Mouse (Mus musculus) kidney, embryonic 16.5 days (tissue): Measurements from ENCODE around the gene Prdm2. TPM values are rescaled to one million over a fixed set of nuclear protein-coding genes. Genes with fewer than 3 reads are reported as not detected.

ENCODE experiments used
- ATAC-seq: fragments of 200-750 bp; cut with Nextera tagmentation; 2 replicates; pipeline ENCODE4 v1.8.0; 2017; ENCODE audit warnings: moderate TSS enrichment; ENCODE audit not compliant: low FRiP score, low TSS enrichment
- H3K27ac ChIP-seq: fragments of 300-500 bp; sonication (generic); 2 replicates; pipeline ENCODE4 v1.5.1; 2014; ENCODE audit warnings: low read length
- H3K27me3 ChIP-seq: fragments of 300-500 bp; sonication (generic); 2 replicates; pipeline ENCODE4 v1.6.1; 2014; ENCODE audit warnings: low read length, control low read depth, mixed read lengths; ENCODE audit not compliant: insufficient read depth
- H3K36me3 ChIP-seq: fragments of 300-500 bp; sonication (generic); 2 replicates; pipeline ENCODE4 v1.6.1; 2014; ENCODE audit warnings: low read length, control low read depth, mixed read lengths; ENCODE audit not compliant: insufficient read depth
- H3K4me1 ChIP-seq: fragments of 300-500 bp; sonication (generic); 2 replicates; pipeline ENCODE4 v1.6.1; 2014; ENCODE audit warnings: low read length, control low read depth, mixed read lengths; ENCODE audit not compliant: insufficient read depth
- H3K4me2 ChIP-seq: fragments of 300-500 bp; sonication (generic); replicated peaks from 2 replicates; pipeline ENCODE4 v1.6.1; 2014; ENCODE audit warnings: low read depth, low read length
- H3K4me3 ChIP-seq: fragments of 300-500 bp; sonication (generic); 2 replicates; pipeline ENCODE4 v1.5.1; 2014; ENCODE audit warnings: mild to moderate bottlenecking, low read length
- H3K9ac ChIP-seq: fragments of 300-500 bp; sonication (generic); replicated peaks from 2 replicates; pipeline ENCODE4 v1.6.1; 2014; ENCODE audit warnings: low read length
- H3K9me3 ChIP-seq: fragments of 300-500 bp; sonication (generic); 2 replicates; pipeline ENCODE4 v1.6.1; 2016; ENCODE audit warnings: low read length, control low read depth
- WGBS: fragments of 180-500 bp; shearing (Covaris S2); extraction: QIAGEN DNeasy Blood & Tissue Kit; methylation state at CpG from one replicate; pipeline ENCODE4 v1.1.7; 2014; 5-methylcytosine and 5-hydroxymethylcytosine counted together
- polyA plus RNA-seq: library from polyadenylated mRNA; unstranded; fragments of >200 nt; fragmentation: Nextera tagmentation; extraction: Ambion mirVana; gene quantifications from 2 replicates; pipeline ENCODE4 v1.2.1, GENCODE M21; 2015

The Prdm2 gene
- 9.7 and 11.6 TPM in 2 replicates for polyA plus RNA-seq

- Histone ChIP-seq H3K27ac (peak within 1 kb of the TSS; percentile 72), H3K27me3 (no peaks in the 10 kb centered on the region), H3K9ac (peak within 1 kb of the TSS; percentile 93), H3K9me3 (no peaks in the 10 kb centered on the region), H3K4me1 (peaks cover 16% of the 10 kb centered on the region), H3K4me2 (peak within 1 kb of the TSS; percentile 82), H3K36me3 (no peaks in the 10 kb centered on the region), H3K4me3 (peak within 1 kb of the TSS; percentile 83)
- 1% methylated on average over 77 of the region's 96 CpGs for WGBS
- peak; percentile 89 for ATAC-seq
These were observed at the start of gene Prdm2 for GRCm38 (mm10) chr4:143212341-143213174. Gene Prdm2 (minus strand): TSS chr4:143212995.

GRCm38 (mm10) chr4:143259718-143260349 lies 47.0 kb upstream of the Prdm2 start:
- peak; percentile 53 for ATAC-seq
- no peaks in the 10 kb centered on the region for H3K9me3 ChIP-seq
- 17% methylated on average over 6 of the region's 8 CpGs for WGBS

GRCm38 (mm10) chr4:143258517-143258916 lies 45.7 kb upstream of the Prdm2 start:
- Histone ChIP-seq H3K4me1 (peaks cover 26% of the 10 kb centered on the region), H3K4me3 (peak overlapping the region; percentile 21; the same call in 1 of the 2 replicates), H3K27me3 (no peaks in the 10 kb centered on the region), H3K9me3 (no peaks in the 10 kb centered on the region), H3K27ac (no peak overlapping the region), H3K36me3 (no peaks in the 10 kb centered on the region), H3K4me2 (peak overlapping the region; percentile 50), H3K9ac (no peak overlapping the region)
- 36% methylated on average over 19 of the region's 19 CpGs for WGBS
- ATAC-seq: peak; percentile 52; the same call in 1 of the 2 replicates

More at GRCm38 (mm10) chr4:143259718-143260349, 47.0 kb upstream of the Prdm2 start:
- Histone ChIP-seq H3K9ac (no peak overlapping the region), H3K4me1 (peaks cover 26% of the 10 kb centered on the region), H3K36me3 (no peaks in the 10 kb centered on the region), H3K27me3 (no peaks in the 10 kb centered on the region), H3K4me2 (no peak overlapping the region), H3K27ac (no peak overlapping the region), H3K4me3 (no peak overlapping the region)

- no peak for ATAC-seq
- Histone ChIP-seq H3K4me1 (peaks cover 26% of the 10 kb centered on the region), H3K4me2 (no peak overlapping the region)
These were observed 45.2 kb upstream of the Prdm2 start for GRCm38 (mm10) chr4:143257971-143258370.

GRCm38 (mm10) chr4:143255541-143255940 lies 42.7 kb upstream of the Prdm2 start:
- Histone ChIP-seq H3K27ac (no peak overlapping the region), H3K4me2 (no peak overlapping the region), H3K9me3 (0 out of 2 replicates have a peak, but pooled peaks cover 2% of the 10 kb centered on the region), H3K4me3 (no peak overlapping the region), H3K9ac (no peak overlapping the region), H3K27me3 (no peaks in the 10 kb centered on the region), H3K36me3 (no peaks in the 10 kb centered on the region), H3K4me1 (peaks cover 26% of the 10 kb centered on the region)
- WGBS: 31% methylated on average over 8 of the region's 8 CpGs
- ATAC-seq: no peak; the same call in 1 of the 2 replicates

More at GRCm38 (mm10) chr4:143257971-143258370, 45.2 kb upstream of the Prdm2 start:
- H3K36me3 ChIP-seq: no peaks in the 10 kb centered on the region
- 0 out of 2 replicates have a peak, but pooled peaks cover 2% of the 10 kb centered on the region for H3K9me3 ChIP-seq
- no peaks in the 10 kb centered on the region for H3K27me3 ChIP-seq
- H3K27ac ChIP-seq: no peak overlapping the region
- 18% methylated on average over 6 of the region's 6 CpGs for WGBS
- no peak overlapping the region for H3K4me3 ChIP-seq
- H3K9ac ChIP-seq: no peak overlapping the region

GRCm38 (mm10) chr4:143253356-143253755 lies 40.6 kb upstream of the Prdm2 start:
- peaks cover 7% of the 10 kb centered on the region; the same call in 1 of the 2 replicates for H3K4me1 ChIP-seq
- 77% methylated on average over 1 of the region's 1 CpGs for WGBS
- no peaks in the 10 kb centered on the region for H3K36me3 ChIP-seq
- H3K4me3 ChIP-seq: no peak overlapping the region
- 0 out of 2 replicates have a peak, but pooled peaks cover 2% of the 10 kb centered on the region for H3K9me3 ChIP-seq
- no peak overlapping the region for H3K27ac ChIP-seq
- H3K27me3 ChIP-seq: no peaks in the 10 kb centered on the region
- H3K4me2 ChIP-seq: no peak overlapping the region
- no peak for ATAC-seq
- H3K9ac ChIP-seq: no peak overlapping the region

- Histone ChIP-seq H3K4me3 (no peak overlapping the region), H3K4me2 (no peak overlapping the region), H3K27me3 (no peaks in the 10 kb centered on the region), H3K4me1 (no peaks in the 10 kb centered on the region), H3K27ac (no peak overlapping the region), H3K9ac (no peak overlapping the region), H3K36me3 (no peaks in the 10 kb centered on the region), H3K9me3 (no peaks in the 10 kb centered on the region)
- 82% methylated on average over 5 of the region's 5 CpGs for WGBS
- no peak for ATAC-seq
These were observed 35.3 kb upstream of the Prdm2 start for GRCm38 (mm10) chr4:143248050-143248449.

GRCm38 (mm10) chr4:143241294-143241693 lies 28.5 kb upstream of the Prdm2 start:
- H3K27ac ChIP-seq: no peak overlapping the region
- WGBS: 72% methylated on average over 9 of the region's 9 CpGs
- H3K4me3 ChIP-seq: no peak overlapping the region
- peaks cover 3% of the 10 kb centered on the region; the same call in 1 of the 2 replicates for H3K4me1 ChIP-seq
- no peaks in the 10 kb centered on the region for H3K9me3 ChIP-seq
- H3K36me3 ChIP-seq: no peaks in the 10 kb centered on the region
- H3K9ac ChIP-seq: no peak overlapping the region
- H3K4me2 ChIP-seq: no peak overlapping the region
- no peak for ATAC-seq
- no peaks in the 10 kb centered on the region for H3K27me3 ChIP-seq

GRCm38 (mm10) chr4:143239615-143240201 lies 26.9 kb upstream of the Prdm2 start:
- Histone ChIP-seq H3K27ac (no peak overlapping the region), H3K4me2 (no peak overlapping the region), H3K4me1 (peaks cover 3% of the 10 kb centered on the region; the same call in 1 of the 2 replicates), H3K27me3 (no peaks in the 10 kb centered on the region), H3K9ac (no peak overlapping the region), H3K36me3 (no peaks in the 10 kb centered on the region), H3K4me3 (no peak overlapping the region), H3K9me3 (no peaks in the 10 kb centered on the region; the same call in 1 of the 2 replicates)
- 86% methylated on average over 9 of the region's 9 CpGs for WGBS
- no peak for ATAC-seq
